Mouse (Mus musculus): ENCODE measurements around the gene BC028528. TPM values are rescaled to one million over a fixed set of nuclear protein-coding genes. Genes with fewer than 3 reads are reported as not detected.
A peak's percentile ranks its signal among the peaks of the same experiment; 100 is the strongest.

The BC028528 gene
- total and polyA plus RNA-seq, 3 experiments = 15.6 to 46.1 (median 40.6) TPM

DNA sequence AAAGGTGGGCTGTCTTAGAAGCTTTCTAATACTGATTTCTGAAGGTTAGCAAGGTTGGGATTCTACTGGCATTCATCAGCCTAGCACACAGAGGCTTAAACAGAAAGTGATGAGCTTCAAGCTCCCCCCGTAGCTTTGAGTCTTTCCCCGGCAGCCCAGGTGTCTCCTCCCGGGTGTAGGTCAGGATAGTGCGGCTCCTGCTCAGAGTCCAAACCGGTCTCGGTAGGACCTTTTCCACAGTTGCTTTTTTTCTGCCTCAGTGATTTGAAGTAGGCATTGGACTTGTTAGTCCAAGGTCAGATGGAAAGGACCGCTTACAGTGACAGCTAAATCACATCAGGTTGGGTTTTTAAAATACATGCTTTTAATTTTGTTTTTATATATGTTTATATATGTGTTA is 40.8 kb upstream of the BC028528 start:
- H3K4me1 ChIP-seq (ENCODE audit: control insufficient read depth in 1 of 2, insufficient read depth in 2 of 2) = peaks cover 4 to 21% of the 10 kb centered on the region in 2 experiments; a peak in 3 of 4 replicates
- H3K9me3 ChIP-seq (replicated peaks; ENCODE audit: low read length) = no peaks in the 10 kb centered on the region
- peaks cover 47% of the 10 kb centered on the region for H3K79me2 ChIP-seq (replicated peaks; ENCODE audit: control insufficient read depth, extremely low read depth, insufficient read depth, poor library complexity, severe bottlenecking)
- peaks cover 31 to 41% of the 10 kb centered on the region in 2 experiments for H3K36me3 ChIP-seq (replicated peaks in 1 of 2; ENCODE audit: control insufficient read depth in 1 of 2, insufficient read depth in 1 of 2, low read length in 1 of 2)
- no peak for DNase-seq (ENCODE audit: extremely low read depth)
- no peak overlapping the region for H3K4me3 ChIP-seq (replicated peaks in 1 of 3; ENCODE audit: low read depth in 2 of 3, low read length in 2 of 3, poor library complexity in 1 of 3)
- no peak overlapping the region for H3K9ac ChIP-seq (ENCODE audit: insufficient read depth, low read depth)
- dilution Hi-C loops (cut with MboI; ENCODE audit: extremely low pct_ligation_motif_present, extremely low pct_unique_long_range_greater_than_20kb, low sequenced_read_pairs) (no loop called here), in situ Hi-C loops (cut with MboI; ENCODE audit: low pct_ligation_motif_present, low pct_unique_long_range_greater_than_20kb, low sequenced_read_pairs) (no loop called here)
- 0 out of 2 replicates have a peak overlapping the region, but pooled peaks have one; percentile 1 for H3K4me2 ChIP-seq (ENCODE audit: insufficient read depth, low read depth, poor library complexity, severe bottlenecking)
- no peak for TF ChIP-seq ZNF384 (IDR thresholded peaks at IDR 0.05; ENCODE audit: low read depth, low read length)
- H3K27me3 ChIP-seq (replicated peaks) = no peaks in the 10 kb centered on the region
- no peak overlapping the region for H3K27ac ChIP-seq (ENCODE audit: insufficient read depth, low read depth)

DNA sequence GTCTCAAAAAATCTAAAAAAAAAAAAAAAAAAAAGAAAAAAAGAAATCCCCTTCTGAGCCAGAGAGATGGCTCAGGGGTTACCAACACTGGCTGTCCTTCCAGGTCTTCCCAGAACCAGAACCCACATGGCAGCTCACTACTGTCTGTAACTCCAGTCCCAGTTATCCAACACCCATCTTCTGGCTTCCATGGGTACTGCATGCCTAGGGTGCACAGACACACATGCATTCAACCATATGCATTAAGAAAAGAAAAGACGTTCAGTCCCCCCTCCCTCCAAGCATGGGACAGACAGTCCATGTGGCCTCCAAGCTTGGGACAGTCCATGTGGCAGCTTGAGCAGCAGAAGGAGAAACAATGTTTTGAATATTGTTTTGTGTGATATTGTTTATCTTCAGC is 40.4 kb upstream of the BC028528 start:
- in situ Hi-C loops (cut with MboI; ENCODE audit: low pct_ligation_motif_present, low pct_unique_long_range_greater_than_20kb, low sequenced_read_pairs) = no loop called here
- Histone ChIP-seq H3K4me2 (ENCODE audit: insufficient read depth, low read depth, poor library complexity, severe bottlenecking) (0 out of 2 replicates have a peak overlapping the region, but pooled peaks have one; percentile 1), H3K4me1 (ENCODE audit: control insufficient read depth in 1 of 2, insufficient read depth in 2 of 2) (peaks cover 4 to 21% of the 10 kb centered on the region in 2 experiments; a peak in 3 of 4 replicates), H3K79me2 (replicated peaks; ENCODE audit: control insufficient read depth, extremely low read depth, insufficient read depth, poor library complexity, severe bottlenecking) (peaks cover 47% of the 10 kb centered on the region), H3K4me3 (replicated peaks in 1 of 3; ENCODE audit: low read depth in 2 of 3, low read length in 2 of 3, poor library complexity in 1 of 3) (no peak overlapping the region), H3K36me3 (replicated peaks in 1 of 2; ENCODE audit: control insufficient read depth in 1 of 2, insufficient read depth in 1 of 2, low read length in 1 of 2) (peaks cover 27 to 37% of the 10 kb centered on the region in 2 experiments), H3K27ac (ENCODE audit: insufficient read depth, low read depth) (no peak overlapping the region), H3K9me3 (replicated peaks; ENCODE audit: low read length) (no peaks in the 10 kb centered on the region), H3K9ac (ENCODE audit: insufficient read depth, low read depth) (no peak overlapping the region), H3K27me3 (replicated peaks) (no peaks in the 10 kb centered on the region)
- peak in 1 of 2 experiments; percentile 24; a peak in 1 of 4 replicates for TF ChIP-seq CTCF (conservative IDR thresholded peaks at IDR 0.05 in 1 of 2, IDR thresholded peaks at IDR 0.05 in 1 of 2; ENCODE audit: low read depth in 2 of 2, low read length in 2 of 2)
- no peak for TF ChIP-seq MAZ (IDR thresholded peaks at IDR 0.05; ENCODE audit: low read depth, low read length)
- no peak for TF ChIP-seq NRF1 (IDR thresholded peaks at IDR 0.05; ENCODE audit: low read depth, low read length)
- no peak for TF ChIP-seq HCFC1 (IDR thresholded peaks at IDR 0.05; ENCODE audit: low read depth, low read length)
- no peak for TF ChIP-seq PAX5 (IDR thresholded peaks at IDR 0.05; ENCODE audit: low read length)
- TF ChIP-seq IRF4 (IDR thresholded peaks at IDR 0.05; ENCODE audit: low read depth, low read length) = no peak
- no peak for TF ChIP-seq POLR2A (IDR thresholded peaks at IDR 0.05; ENCODE audit: low read depth, low read length)
- TF ChIP-seq BHLHE40 (IDR thresholded peaks at IDR 0.05; ENCODE audit: low read depth, low read length) = no peak
- no peak for TF ChIP-seq JUN (IDR thresholded peaks at IDR 0.05; ENCODE audit: insufficient read depth, low read depth, low read length)
- DNase-seq (ENCODE audit: extremely low read depth) = no peak
- dilution Hi-C loops (cut with MboI; ENCODE audit: extremely low pct_ligation_motif_present, extremely low pct_unique_long_range_greater_than_20kb, low sequenced_read_pairs) = no loop called here

DNA sequence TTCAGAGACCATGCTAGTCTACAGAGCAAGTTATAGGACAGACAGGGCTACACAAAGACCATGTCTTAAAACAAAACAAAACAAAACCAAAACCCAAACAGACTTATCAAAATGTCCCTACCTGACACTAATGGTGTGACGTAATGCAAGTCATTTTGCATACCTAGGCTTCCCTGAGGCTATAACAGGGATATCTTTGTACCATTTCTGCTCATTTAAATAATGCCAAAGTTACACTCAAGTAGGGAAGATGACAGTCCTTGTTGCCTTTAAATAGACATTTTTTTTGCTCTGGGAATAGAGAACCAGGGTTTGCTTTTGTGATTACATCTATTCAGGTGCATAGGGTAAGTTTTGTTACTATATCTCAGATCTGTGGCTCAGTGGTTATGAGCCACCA is 39.7 kb upstream of the BC028528 start:
- Histone ChIP-seq H3K79me2 (replicated peaks; ENCODE audit: control insufficient read depth, extremely low read depth, insufficient read depth, poor library complexity, severe bottlenecking) (peaks cover 45% of the 10 kb centered on the region), H3K36me3 (replicated peaks in 1 of 2; ENCODE audit: control insufficient read depth in 1 of 2, insufficient read depth in 1 of 2, low read length in 1 of 2) (peaks cover 22 to 30% of the 10 kb centered on the region in 2 experiments), H3K27me3 (replicated peaks) (no peaks in the 10 kb centered on the region), H3K9ac (ENCODE audit: insufficient read depth, low read depth) (no peak overlapping the region), H3K9me3 (replicated peaks; ENCODE audit: low read length) (no peaks in the 10 kb centered on the region), H3K4me3 (replicated peaks in 1 of 3; ENCODE audit: low read depth in 2 of 3, low read length in 2 of 3, poor library complexity in 1 of 3) (peak overlapping the region in 2 of 3 experiments; percentile 2 to 10), H3K4me2 (ENCODE audit: insufficient read depth, low read depth, poor library complexity, severe bottlenecking) (peak overlapping the region; percentile 93), H3K4me1 (ENCODE audit: control insufficient read depth in 1 of 2, insufficient read depth in 2 of 2) (peaks cover 4 to 21% of the 10 kb centered on the region in 2 experiments; a peak in 3 of 4 replicates), H3K27ac (ENCODE audit: insufficient read depth, low read depth) (no peak overlapping the region)
- no peak for DNase-seq (ENCODE audit: extremely low read depth)
- in situ Hi-C loops (cut with MboI; ENCODE audit: low pct_ligation_motif_present, low pct_unique_long_range_greater_than_20kb, low sequenced_read_pairs) = no loop called here
- TF ChIP-seq MAZ (IDR thresholded peaks at IDR 0.05; ENCODE audit: low read depth, low read length) = no peak
- no peak for TF ChIP-seq CHD1 (IDR thresholded peaks at IDR 0.05; ENCODE audit: low read depth, low read length)
- TF ChIP-seq POLR2AphosphoS2 (IDR thresholded peaks at IDR 0.05; ENCODE audit: low read depth, low read length) = no peak
- TF ChIP-seq E2F4 (IDR thresholded peaks at IDR 0.05; ENCODE audit: insufficient replicate concordance, low read depth, low read length) = no peak
- dilution Hi-C loops (cut with MboI; ENCODE audit: extremely low pct_ligation_motif_present, extremely low pct_unique_long_range_greater_than_20kb, low sequenced_read_pairs) = no loop called here

Data from CH12.LX (cell line).